Mouse (Mus musculus): ENCODE measurements around the gene Sh2b3. TPM values are rescaled to one million over a fixed set of nuclear protein-coding genes. Genes with fewer than 3 reads are reported as not detected.

Gene Sh2b3
- polyA plus RNA-seq, 1 experiment from 2014 or later, result 20.5 TPM

- no peak for ATAC-seq (ENCODE audit: borderline replicate concordance, extremely low read depth, low FRiP score, low TSS enrichment)
- Histone ChIP-seq H3K9ac (no peak overlapping the region), H3K4me2 (no peak overlapping the region), H3K27ac (no peak overlapping the region), H3K4me3 (no peak overlapping the region), H3K36me3 (peaks cover 48% of the 10 kb centered on the region), H3K4me1 (peaks cover under 1% of the 10 kb centered on the region), H3K27me3 (no peaks in the 10 kb centered on the region), H3K9me3 (no peaks in the 10 kb centered on the region)
- WGBS, result 75% methylated on average over 7 of the region's 7 CpGs
These were observed 58.8 kb downstream of the Sh2b3 start for GRCm38 (mm10) chr5:121778485-121779119.

- peaks cover 37% of the 10 kb centered on the region for H3K36me3 ChIP-seq
- no peak overlapping the region for H3K9ac ChIP-seq
- 95% methylated on average over 3 of the region's 3 CpGs for WGBS
These were observed 65.8 kb downstream of the Sh2b3 start for GRCm38 (mm10) chr5:121771611-121772010.

GRCm38 (mm10) chr5:121769827-121770226, 67.6 kb downstream of the Sh2b3 start:
- peaks cover 31% of the 10 kb centered on the region for H3K36me3 ChIP-seq
- no peak overlapping the region for H3K9ac ChIP-seq
- no peak overlapping the region for H3K4me2 ChIP-seq
- no peak overlapping the region for H3K4me3 ChIP-seq
- H3K27me3 ChIP-seq, result no peaks in the 10 kb centered on the region
- H3K27ac ChIP-seq, result no peak overlapping the region
- 75% methylated on average over 7 of the region's 7 CpGs for WGBS
- H3K9me3 ChIP-seq, result no peaks in the 10 kb centered on the region
- H3K4me1 ChIP-seq, result no peaks in the 10 kb centered on the region
- ATAC-seq (ENCODE audit: borderline replicate concordance, extremely low read depth, low FRiP score, low TSS enrichment), result no peak

More at GRCm38 (mm10) chr5:121771611-121772010, 65.8 kb downstream of the Sh2b3 start:
- Histone ChIP-seq H3K4me2 (no peak overlapping the region), H3K9me3 (no peaks in the 10 kb centered on the region), H3K4me3 (no peak overlapping the region), H3K27ac (no peak overlapping the region), H3K4me1 (no peaks in the 10 kb centered on the region), H3K27me3 (no peaks in the 10 kb centered on the region)
- ATAC-seq (ENCODE audit: borderline replicate concordance, extremely low read depth, low FRiP score, low TSS enrichment), result no peak

- Histone ChIP-seq H3K4me3 (no peak overlapping the region), H3K27ac (no peak overlapping the region), H3K36me3 (peaks cover 18% of the 10 kb centered on the region), H3K9me3 (no peaks in the 10 kb centered on the region), H3K9ac (no peak overlapping the region), H3K4me1 (no peaks in the 10 kb centered on the region), H3K4me2 (no peak overlapping the region), H3K27me3 (no peaks in the 10 kb centered on the region)
- WGBS, result 73% methylated on average over 2 of the region's 2 CpGs
- no peak for ATAC-seq (ENCODE audit: borderline replicate concordance, extremely low read depth, low FRiP score, low TSS enrichment)
These were observed 69.9 kb downstream of the Sh2b3 start for GRCm38 (mm10) chr5:121767564-121767963.

GRCm38 (mm10) chr5:121766038-121766773, 71.2 kb downstream of the Sh2b3 start:
- no peak for ATAC-seq (ENCODE audit: borderline replicate concordance, extremely low read depth, low FRiP score, low TSS enrichment)
- Histone ChIP-seq H3K4me2 (no peak overlapping the region), H3K4me3 (no peak overlapping the region), H3K9me3 (no peaks in the 10 kb centered on the region), H3K36me3 (peaks cover 7% of the 10 kb centered on the region; the same call in 1 of the 2 replicates), H3K27me3 (no peaks in the 10 kb centered on the region), H3K4me1 (no peaks in the 10 kb centered on the region), H3K9ac (no peak overlapping the region), H3K27ac (no peak overlapping the region)
- WGBS, result 67% methylated on average over 4 of the region's 4 CpGs

Small RNA genes lying within 50 kb of the gene (microRNA-seq; reads per million reads assigned to microRNA genes)
- gene Mir7031, result not detected

Other genes with a start within 250 kb of the Sh2b3 start
- gene Aldh2, start 243.8 kb downstream of the Sh2b3 start, polyA plus RNA-seq (2015; fragmentation: Nextera tagmentation; extraction: Ambion mirVana), result 319 and 330 TPM in 2 replicates
- 2.5 and 2.9 TPM in 2 replicates for gene Acad12, start 218.7 kb downstream of the Sh2b3 start, polyA plus RNA-seq (2015; fragmentation: Nextera tagmentation; extraction: Ambion mirVana)
- 2.8 and 3.0 TPM in 2 replicates for gene Acad10, start 177.1 kb downstream of the Sh2b3 start, polyA plus RNA-seq (2015; fragmentation: Nextera tagmentation; extraction: Ambion mirVana)
- 38.4 and 41.4 TPM in 2 replicates for gene Brap, start 177.1 kb downstream of the Sh2b3 start, polyA plus RNA-seq (2015; fragmentation: Nextera tagmentation; extraction: Ambion mirVana)
- gene Atxn2, start 126.3 kb downstream of the Sh2b3 start, polyA plus RNA-seq (2015; fragmentation: Nextera tagmentation; extraction: Ambion mirVana), result 54.2 and 60.8 TPM in 2 replicates
- gene Pheta1, start 11.3 kb upstream of the Sh2b3 start, polyA plus RNA-seq (2015; fragmentation: Nextera tagmentation; extraction: Ambion mirVana), result 27.2 and 27.5 TPM in 2 replicates
- 2.4 and 3.6 TPM in 2 replicates for gene Cux2, start 212.5 kb upstream of the Sh2b3 start, polyA plus RNA-seq (2015; fragmentation: Nextera tagmentation; extraction: Ambion mirVana)